Mouse (Mus musculus): ENCODE results near the gene Cebpe.

Gene Cebpe

GRCm38 (mm10) chr14:54720654-54721350 lies 8.8 kb upstream of the Cebpe start:
- DNase-seq = no peak

- no peak for DNase-seq
Observed at GRCm38 (mm10) chr14:54720041-54720440, 8.1 kb upstream of the Cebpe start.

DNA sequence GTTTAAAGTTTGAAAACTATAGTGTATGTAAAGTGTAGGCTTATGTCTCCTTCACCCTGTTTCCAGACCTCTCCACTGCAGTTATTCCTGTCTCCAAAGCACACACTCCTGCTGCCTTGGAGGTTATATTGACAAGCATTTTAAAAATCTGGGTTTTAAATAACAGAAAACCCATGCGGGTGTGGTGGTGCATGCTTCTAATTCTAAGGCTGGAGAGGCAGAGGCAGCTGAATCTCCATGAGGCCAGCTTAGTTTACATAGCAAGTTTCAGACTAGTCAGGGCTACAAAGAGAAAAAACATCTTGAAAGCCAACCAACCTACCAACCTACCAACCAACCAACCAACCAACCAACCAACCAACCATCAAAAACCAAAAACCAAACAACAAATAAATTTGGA lies 3.4 kb upstream of the Cebpe start:
- no peak for DNase-seq

DNA sequence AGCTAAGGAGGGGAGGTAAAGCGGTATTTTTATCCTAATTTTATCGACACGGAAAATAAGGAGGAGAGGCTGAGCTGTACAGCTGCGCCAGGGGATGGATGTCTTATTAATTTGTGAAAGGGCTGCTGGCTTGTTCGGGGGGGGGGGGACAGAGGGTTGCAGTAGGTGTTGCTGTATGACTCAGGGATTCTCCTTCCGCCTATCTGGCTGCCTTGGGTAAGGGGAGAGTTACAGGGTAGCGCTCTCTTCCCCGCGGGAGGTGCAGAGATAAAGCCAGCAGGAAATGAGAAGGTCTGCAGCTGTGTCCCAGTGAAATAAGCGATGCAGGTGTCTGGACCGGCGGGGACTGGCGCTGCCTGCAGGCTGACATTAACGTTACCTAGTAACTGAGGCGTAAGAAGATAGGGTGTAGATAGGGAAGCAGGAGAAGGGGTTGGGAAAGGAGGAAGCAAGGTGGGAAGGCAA lies 2.7 kb upstream of the Cebpe start:
- DNase-seq = peak in 1 of 2 experiments; percentile 14

GRCm38 (mm10) chr14:54714121-54714520 lies 2.1 kb upstream of the Cebpe start:
- peak; percentile 22 to 61 for DNase-seq

DNA sequence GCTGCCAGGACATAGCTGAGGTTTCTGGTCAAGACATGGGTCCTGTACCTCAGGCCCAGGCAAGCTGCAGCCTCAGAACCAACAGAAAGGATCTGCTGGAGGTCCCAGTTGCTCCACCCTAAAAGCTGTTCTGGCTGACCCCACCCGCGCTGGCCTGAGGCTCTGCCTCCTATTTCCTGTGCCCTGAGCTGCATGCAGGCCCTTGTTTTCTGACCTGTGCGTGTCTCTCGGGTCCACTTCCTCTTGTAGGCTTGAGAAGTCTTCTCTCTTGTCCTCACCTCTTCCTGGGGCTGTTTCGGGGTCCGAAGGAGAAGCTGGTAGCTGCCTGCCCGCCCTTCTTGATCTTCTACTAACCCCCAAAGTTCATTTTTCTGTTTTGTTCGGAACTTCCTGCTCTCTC lies 887 bp upstream of the Cebpe start:
- peak in 1 of 2 experiments; percentile 10 for DNase-seq

- no peak for DNase-seq
Observed at GRCm38 (mm10) chr14:54709054-54709453, 2.9 kb downstream of the Cebpe start.

DNA sequence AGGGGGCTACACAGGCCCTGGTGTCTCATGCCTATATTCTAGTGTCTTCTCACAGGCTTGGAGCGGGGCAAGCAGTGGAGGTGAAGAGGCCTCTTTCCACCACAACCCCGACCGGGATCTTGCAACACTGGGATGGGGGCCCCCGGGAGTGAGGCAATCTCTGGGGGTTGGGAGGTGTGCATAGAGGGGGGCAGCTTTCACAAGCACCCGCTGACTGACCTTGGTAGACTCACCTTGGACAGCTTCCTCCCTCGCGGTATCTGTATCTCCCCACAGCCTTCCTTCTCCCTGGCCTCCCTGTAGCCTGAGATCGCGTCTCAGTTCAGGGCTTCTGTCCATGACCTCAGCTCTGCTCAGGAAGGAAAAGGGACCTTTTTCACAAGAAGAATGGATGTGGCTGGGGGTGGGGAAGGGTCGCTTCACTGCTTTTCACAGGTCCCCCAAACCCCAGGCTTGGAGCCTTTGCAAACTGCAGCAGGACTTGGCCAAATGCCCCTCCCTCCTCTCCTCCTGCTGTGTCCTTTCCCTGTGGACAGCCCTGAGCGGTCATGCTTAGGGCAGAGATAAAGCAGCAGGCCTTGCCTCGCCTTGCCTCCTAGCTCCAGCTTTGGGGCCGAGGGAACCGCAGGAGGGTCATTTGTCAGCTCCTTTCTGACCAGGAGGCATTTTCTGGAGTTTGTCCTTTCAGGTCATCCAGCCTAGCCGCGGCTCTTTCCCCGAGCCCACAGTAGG lies 5.2 kb downstream of the Cebpe start:
- no peak for DNase-seq

DNA sequence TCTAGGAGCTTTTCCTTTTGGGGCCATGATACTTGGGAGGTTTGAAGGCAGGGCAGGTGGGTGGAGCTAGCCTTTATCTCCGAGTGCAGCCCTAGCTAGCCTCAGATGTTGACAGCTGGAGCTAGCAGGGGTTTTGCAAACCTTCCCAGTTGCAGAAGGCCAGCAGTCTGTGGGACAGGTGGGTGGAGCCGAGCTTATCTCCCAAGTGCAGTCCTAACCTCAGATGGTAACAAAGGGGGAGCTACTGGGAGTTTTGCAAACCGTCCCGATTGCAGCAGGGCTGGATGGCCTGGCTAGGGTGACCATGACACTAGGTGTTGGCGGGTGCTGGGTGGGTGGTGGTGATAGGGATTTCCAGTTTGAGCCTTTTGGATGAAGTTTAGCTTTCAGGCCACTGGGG lies 6.1 kb downstream of the Cebpe start:
- no peak for DNase-seq

DNA sequence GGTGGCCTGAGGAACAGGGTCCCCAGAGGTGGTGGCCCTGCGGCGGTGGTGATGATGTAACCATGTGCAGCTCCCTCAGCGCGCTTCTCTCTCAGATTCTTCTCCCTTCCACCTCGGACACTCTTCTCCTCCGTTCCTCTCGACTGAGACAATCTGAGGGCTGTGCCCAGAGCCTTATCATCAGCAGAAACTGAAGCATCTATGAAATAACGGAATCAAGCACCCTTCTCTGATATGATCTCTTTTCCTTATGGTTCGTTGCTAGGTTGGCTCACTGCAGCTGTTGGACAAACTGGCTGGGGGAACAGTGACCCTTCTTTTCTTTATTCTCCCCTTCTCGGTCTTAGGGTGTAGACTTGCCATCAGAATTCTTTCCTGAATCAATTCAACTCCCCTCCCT lies 8.8 kb downstream of the Cebpe start:
- DNase-seq = no peak

DNA sequence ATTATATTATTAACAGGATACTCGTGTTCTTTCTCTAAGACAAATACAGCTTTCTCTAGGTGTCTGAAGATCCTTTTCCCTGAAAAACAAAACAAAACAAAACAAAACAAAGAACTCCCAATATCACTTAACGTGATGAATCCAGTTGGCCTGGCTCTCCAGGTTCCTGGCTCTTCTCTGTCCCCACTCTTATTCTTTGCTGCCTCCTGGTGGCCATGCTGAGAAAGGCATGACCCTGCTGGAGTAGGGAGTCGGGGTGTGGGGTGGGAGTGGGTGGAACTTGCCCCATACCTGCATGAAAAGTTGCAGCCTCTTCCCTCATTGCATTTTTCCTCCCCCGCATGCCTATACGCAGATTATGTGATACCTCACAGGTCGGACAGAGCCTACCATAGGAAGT lies 10.7 kb downstream of the Cebpe start:
- peak; percentile 56 to 78 for DNase-seq

- no peak for DNase-seq
Observed at GRCm38 (mm10) chr14:54699586-54699985, 12.4 kb downstream of the Cebpe start.

- DNase-seq = no peak
Observed at GRCm38 (mm10) chr14:54698733-54699132, 13.2 kb downstream of the Cebpe start, which contains the start of gene Gm29776. Gene Gm29776 (minus strand): TSS chr14:54698833.

GRCm38 (mm10) chr14:54696752-54697151 lies 15.2 kb downstream of the Cebpe start:
- no peak for DNase-seq

GRCm38 (mm10) chr14:54695042-54695441 lies 16.9 kb downstream of the Cebpe start:
- no peak for DNase-seq

DNA sequence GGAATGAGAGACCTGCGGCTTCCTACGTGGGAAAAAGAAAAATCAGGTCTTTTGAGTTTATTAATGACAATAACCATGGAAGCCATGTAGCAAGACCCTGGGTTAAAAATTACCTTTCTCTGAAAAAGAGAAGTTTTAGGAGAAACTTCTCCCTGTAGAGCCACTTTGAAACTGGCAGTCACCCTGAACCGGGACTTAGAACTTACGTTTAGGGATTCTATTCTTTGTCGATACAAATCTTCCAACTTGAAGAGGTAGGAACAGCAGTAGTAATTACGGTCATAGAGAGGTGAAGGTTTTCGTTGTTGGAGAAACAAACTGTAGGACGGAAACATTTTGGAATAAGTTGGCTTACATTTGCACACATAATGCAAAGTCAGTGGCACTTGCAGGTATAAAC lies 24.7 kb downstream of the Cebpe start:
- DNase-seq = no peak

DNA sequence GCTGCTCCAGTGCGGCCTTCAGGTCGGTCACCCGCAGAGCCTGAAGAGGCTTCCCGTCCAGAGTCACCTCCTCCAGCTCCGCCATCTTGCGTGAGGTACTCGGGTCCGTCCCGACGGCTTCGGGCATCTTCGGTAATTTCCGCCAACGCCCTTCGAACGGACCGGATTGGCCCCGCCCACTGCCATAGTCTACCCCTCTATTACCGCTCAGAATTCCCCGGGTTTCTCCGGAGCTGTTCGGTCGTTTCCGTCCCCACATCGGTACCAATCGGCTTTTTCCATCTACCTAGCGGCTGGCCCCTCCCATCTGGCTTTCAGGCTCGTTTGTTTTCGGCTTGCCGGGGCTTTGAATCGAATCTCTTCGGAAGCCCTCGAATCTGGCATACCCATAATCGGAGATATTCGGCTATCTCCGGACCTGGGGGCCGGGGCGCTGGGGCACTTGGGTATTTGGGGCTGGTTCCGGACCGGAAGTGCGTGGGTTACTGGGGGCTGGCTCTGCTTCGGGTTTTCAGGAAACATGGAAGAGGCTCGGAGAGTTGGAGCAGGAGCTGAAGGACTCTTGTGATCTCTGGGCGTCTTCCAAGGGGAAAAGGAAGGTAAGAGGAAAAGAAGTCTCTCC lies 25.3 kb downstream of the Cebpe start, which contains the start of gene Acin1:
Gene Acin1, minus strand, starts transcription at position 410 of the 622 bp plus-strand sequence.
- peak; percentile 100 for DNase-seq

- DNase-seq = no peak
Observed at GRCm38 (mm10) chr14:54686063-54686521, 25.9 kb downstream of the Cebpe start, which contains the start of gene 1700123O20Rik. Gene 1700123O20Rik (plus strand): TSS chr14:54686216.

DNA sequence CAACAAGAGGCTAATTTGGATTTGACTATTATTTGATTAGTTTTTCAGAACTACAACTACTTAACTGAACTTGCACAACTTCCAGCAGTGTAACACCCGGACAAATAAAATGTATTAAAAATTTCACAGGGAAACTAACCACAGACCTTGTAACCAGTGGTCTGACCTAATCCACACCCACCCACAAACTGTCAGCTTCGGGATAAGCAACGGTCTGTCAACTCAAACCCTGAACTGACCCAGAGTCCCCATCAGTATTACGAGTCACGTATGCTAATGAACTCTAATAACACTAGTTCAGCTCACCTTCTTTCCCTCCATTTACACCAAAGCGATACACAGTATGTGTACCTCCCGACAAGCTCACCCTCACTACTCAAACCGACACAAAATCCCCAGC lies 26.5 kb downstream of the Cebpe start:
- no peak for DNase-seq

- DNase-seq = no peak
Observed at GRCm38 (mm10) chr14:54682396-54682795, 29.6 kb downstream of the Cebpe start.

GRCm38 (mm10) chr14:54678657-54679304 lies 33.2 kb downstream of the Cebpe start:
- no peak for DNase-seq

DNA sequence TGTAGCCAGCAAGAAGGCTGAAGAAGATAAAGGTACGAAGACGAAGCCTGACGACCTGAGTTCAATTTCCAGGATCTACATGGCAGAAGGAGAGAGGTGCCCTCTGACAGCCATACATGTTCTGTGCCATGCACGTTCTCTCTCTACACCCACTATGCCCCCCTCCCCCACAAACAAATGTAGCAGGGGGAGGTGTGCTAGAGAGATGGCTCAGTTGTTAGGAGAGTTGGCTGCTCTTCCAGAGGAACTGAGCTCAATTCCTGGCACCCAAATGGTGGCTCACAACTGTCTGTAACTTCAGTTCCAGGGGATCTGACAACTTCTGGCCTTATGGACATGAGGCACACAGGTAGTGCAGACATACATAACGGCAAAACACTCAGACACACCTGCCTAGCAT lies 35.7 kb downstream of the Cebpe start:
- no peak for DNase-seq

GRCm38 (mm10) chr14:54674317-54674716 lies 37.7 kb downstream of the Cebpe start:
- DNase-seq = no peak

All from spleen, adult 18-20 months (tissue).